Mouse (Mus musculus) B cell, adult 67 days (primary cell): ENCODE results near the gene Enoph1. TPM values are rescaled to one million over a fixed set of nuclear protein-coding genes. Genes with fewer than 3 reads are reported as not detected.

ENCODE experiments used
- total RNA-seq, 2 experiments: library from RNA; stranded (reverse); gene quantifications; 4 replicates each; pipeline ENCODE4 v1.2.4; 2023

Enoph1 gene
- 10 to 100 TPM; 22.7 to 25.0 TPM for total RNA-seq

GRCm38 (mm10) chr5:100039602-100040142 lies at the start of gene Enoph1, which contains the start of gene Hnrnpdl:
Gene Enoph1 (plus strand): TSS chr5:100039985.
Gene Hnrnpdl (minus strand): TSS chr5:100039664.

Other genes with a start within 250 kb of the Enoph1 start
- not detected for gene Vamp9, start 133.7 kb upstream of the Enoph1 start, total RNA-seq
- gene Hnrnpd, start 61.0 kb upstream of the Enoph1 start, total RNA-seq: 100 to 1,000 TPM; 302 to 314 TPM
- 1 to 10 TPM; 1.7 to 3.0 TPM for gene 4930524J08Rik, start 60.9 kb upstream of the Enoph1 start, total RNA-seq
- 100 to 1,000 TPM; 351 to 382 TPM for gene Hnrnpdl, start 321 bp upstream of the Enoph1 start, total RNA-seq
- gene Tmem150c, start 119.8 kb downstream of the Enoph1 start, total RNA-seq: not detected